Mouse (Mus musculus): ENCODE measurements around the gene Vmn1r208.
"Not testable (repeated sequence)": the region's sequence is repeated elsewhere in the genome, so short reads cannot be mapped to it uniquely, and the experiment has no call there.

Vmn1r208 gene

DNA sequence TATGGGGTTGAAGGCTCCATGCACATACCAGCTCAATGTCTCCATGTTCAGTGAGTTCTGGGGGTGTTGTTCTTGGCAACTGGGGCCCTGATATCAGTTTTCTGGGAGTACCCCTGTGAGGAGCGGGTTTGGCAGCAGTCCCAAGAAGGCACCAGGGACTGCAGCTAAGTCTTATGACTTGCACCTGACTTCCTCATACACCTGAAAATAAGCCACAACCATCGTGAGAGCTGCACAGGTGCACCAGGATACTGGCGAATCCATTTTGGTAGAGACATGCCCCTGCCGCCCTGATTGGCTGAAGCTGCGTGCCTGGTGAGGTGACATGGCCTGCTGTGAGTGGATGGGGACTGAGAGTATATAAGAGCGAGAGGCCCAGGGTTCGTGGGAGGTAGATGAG lies at the start of gene Vmn1r208:
Gene Vmn1r208, minus strand, starts transcription at position 101 of the 400 bp plus-strand sequence.
- not testable (repeated sequence) for DNase-seq

DNA sequence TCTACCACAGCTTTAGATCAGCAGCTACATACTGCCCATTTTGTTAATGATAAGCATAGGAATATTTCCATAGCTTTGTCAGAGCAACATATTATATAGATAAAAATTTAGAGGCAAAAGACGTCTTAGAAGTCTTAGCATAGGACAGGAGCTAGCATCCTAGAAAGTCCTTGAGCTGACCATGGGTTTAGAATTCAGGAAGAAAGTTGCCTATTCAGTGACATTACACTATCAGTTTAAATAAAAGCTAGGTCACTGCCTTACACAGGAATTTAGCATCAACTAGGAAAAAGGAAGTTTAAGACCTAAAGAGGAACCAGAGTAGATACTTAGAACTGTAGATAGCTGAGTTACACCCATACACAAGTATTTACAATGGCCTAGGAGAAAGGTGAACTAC lies 44.4 kb upstream of the Vmn1r208 start:
- DNase-seq = not testable (repeated sequence)

DNA sequence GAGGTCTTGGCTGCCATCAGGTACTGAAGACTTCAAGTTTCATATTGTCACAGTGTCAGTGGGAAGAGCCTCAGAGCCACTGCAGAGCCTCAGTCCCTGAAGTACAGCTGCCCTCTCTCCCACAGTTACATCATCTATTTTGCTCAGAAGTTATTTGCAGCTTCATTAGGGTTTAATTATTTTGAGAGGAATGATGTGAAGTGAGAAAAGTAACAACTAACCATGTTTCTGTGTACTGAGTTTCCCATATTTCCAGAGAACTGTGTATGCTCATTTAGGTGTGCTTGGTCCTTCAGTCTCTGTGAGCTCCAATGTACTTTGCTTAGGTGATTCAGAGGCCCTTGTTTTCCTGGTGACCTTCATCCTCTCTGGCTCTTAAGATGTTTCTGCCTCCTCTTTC lies 32.4 kb upstream of the Vmn1r208 start, which contains the start of gene Vmn1r209:
Gene Vmn1r209, minus strand, starts transcription at position 101 of the 400 bp plus-strand sequence.
- not testable (repeated sequence) for DNase-seq

DNA sequence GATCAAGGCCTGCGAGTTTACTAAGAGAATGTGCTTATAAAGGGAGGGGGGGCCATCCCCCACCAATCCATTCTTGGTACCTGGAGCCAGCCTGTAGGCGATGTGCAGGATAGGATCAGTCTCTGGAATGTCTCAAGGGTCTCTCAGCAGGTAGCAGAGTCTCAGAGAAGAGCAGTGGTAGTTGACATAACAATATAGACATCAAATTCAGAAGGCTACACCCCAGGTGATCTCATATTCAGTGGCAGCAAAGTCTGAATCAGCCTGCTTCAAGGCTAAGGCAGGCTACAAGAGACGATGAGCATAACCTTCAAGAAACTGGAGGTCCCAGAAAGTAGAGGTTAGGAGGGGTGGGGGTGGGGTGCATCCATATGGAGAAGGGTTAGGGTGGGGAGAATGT lies 10.9 kb upstream of the Vmn1r208 start:
- DNase-seq = not testable (repeated sequence)

DNA sequence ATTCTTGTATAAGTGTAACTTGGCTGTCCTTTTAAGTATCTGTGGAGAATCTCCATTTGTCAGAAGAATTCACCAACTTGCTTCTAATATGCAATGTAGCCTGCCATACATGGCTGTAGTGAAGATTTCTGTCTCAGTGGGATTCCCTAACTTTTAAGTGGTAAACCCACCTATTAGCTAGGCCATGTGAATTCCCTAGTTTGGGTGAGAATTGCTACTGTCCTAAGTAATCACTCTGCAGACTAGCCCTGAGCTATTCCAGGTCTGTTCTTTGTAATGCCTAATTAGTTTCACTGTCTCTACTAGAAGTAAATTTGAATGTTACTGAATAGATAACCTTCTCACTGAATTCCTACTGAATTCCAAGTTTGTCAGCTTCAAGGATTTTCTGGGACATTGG lies 7.0 kb upstream of the Vmn1r208 start:
- DNase-seq = not testable (repeated sequence)

DNA sequence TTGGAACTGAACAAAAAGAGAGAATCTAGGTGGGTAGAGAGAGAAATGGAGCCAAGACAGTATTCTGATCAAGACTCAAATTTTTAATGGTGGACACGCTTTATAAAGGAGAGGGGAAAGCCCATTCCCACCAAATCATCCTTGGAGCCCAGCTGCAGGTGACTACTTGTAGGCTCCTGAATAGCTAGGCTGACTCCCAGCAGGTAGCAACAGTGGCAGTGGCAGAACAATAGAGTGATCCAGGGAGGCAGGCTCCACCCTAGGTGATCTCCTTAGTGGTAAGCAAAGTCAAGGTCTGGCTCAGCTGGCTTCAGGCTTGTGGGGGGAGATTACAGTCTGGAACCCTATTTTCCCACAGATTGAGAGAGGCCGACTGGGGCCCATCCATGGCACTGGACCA lies 5.6 kb downstream of the Vmn1r208 start:
- not testable (repeated sequence) for DNase-seq

DNA sequence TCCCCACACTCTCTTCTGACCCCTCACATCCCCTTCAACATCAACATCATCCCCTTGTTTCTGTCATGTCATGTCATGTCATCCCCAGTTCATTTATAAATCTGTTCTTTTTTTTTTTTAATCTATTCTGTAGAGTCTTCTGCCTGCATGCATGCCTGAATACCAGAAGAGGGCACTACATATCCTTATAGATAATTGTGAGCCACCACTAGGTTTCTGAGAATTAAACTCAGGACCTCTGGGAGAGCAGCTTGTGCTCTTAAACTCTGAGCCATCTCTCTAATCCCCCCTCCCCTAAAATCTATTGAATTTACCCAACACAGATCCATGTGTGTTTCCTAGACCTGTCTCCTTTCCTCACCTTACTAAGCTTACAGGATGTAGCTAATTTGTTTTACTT lies 29.7 kb downstream of the Vmn1r208 start:
- DNase-seq = no peak

DNA sequence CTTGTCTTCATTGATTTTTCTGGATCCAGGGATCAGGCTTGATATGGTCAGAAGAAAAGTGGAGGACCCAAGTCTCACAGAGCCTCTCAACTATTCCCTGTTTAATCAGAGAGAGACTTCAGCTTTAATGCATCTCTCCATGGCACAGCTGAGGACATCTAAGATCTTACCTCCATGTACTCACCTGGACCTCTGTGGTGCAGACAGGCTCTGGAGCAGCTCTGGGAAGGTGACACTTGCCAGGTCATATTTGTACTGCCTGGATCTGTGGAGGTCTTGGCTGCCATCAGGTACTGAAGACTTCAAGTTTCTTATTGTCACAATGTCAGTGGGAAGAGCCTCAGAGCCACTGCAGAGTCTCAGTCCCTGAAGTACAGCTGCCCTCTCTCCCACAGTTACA lies 47.7 kb downstream of the Vmn1r208 start, which contains the start of gene Vmn1r207-ps:
Gene Vmn1r207-ps, minus strand, starts transcription at position 101 of the 400 bp plus-strand sequence.
- DNase-seq = not testable (repeated sequence)
